Mouse (Mus musculus) lung, adult 2 months (tissue): ENCODE measurements around the gene Tmx4.

Experiments
- CTCF ChIP-seq: fragments of 200-500 bp; IDR thresholded peaks from 2 replicates; pipeline ENCODE4 v1.5.1; 2011; ENCODE audit warnings: mild to moderate bottlenecking, low read length, control low read depth; ENCODE audit not compliant: insufficient read depth
- POLR2A ChIP-seq: fragments of 200-500 bp; IDR thresholded peaks from 2 replicates; pipeline ENCODE4 v1.6.1; 2011; ENCODE audit warnings: low read depth, mild to moderate bottlenecking, control low read depth, low read length, borderline replicate concordance; ENCODE audit errors: extremely low read depth

- TF ChIP-seq CTCF (no peak), POLR2A (no peak)
These were observed 1.2 kb upstream of the Tmx4 start for GRCm38 (mm10) chr2:134645166-134645565.
